Mouse (Mus musculus): ENCODE results near the gene Ptger4. TPM values are rescaled to one million over a fixed set of nuclear protein-coding genes. Genes with fewer than 3 reads are reported as not detected.
A peak's percentile ranks its signal among the peaks of the same experiment; 100 is the strongest.
"Not testable (repeated sequence)": the region's sequence is repeated elsewhere in the genome, so short reads cannot be mapped to it uniquely, and the experiment has no call there.

Ptger4 gene
- polyA plus RNA-seq, 1 experiment from 2014 or later: 3.4 TPM

GRCm38 (mm10) chr15:5235527-5235926 lies 8.5 kb downstream of the Ptger4 start:
- no peak overlapping the region for H3K4me2 ChIP-seq (ENCODE audit: low read depth, low read length)
- 31% methylated on average over 8 of the region's 8 CpGs for WGBS
- peak; percentile 16 for DNase-seq (ENCODE audit: low spot score)

GRCm38 (mm10) chr15:5234659-5235058 lies 9.3 kb downstream of the Ptger4 start:
- Histone ChIP-seq H3K4me1 (ENCODE audit: control insufficient read depth, insufficient read depth, low read length) (no peaks in the 10 kb centered on the region), H3K27me3 (replicated peaks; ENCODE audit: control insufficient read depth, insufficient read depth, low read length) (no peaks in the 10 kb centered on the region), H3K27ac (replicated peaks; ENCODE audit: low read depth, low read length) (no peak overlapping the region), H3K4me2 (ENCODE audit: low read depth, low read length) (no peak overlapping the region), H3K9me3 (ENCODE audit: control insufficient read depth, low read length) (no peaks in the 10 kb centered on the region), H3K36me3 (ENCODE audit: control insufficient read depth, insufficient read depth, low read length) (no peaks in the 10 kb centered on the region), H3K9ac (ENCODE audit: low read depth, low read length) (no peak overlapping the region), H3K4me3 (ENCODE audit: low read depth, low read length) (no peak overlapping the region)
- DNase-seq (ENCODE audit: low spot score): no peak
- ATAC-seq (ENCODE audit: low read depth): no peak
- WGBS: 82% methylated on average over 16 of the region's 16 CpGs

More at GRCm38 (mm10) chr15:5235527-5235926, 8.5 kb downstream of the Ptger4 start:
- H3K4me3 ChIP-seq (ENCODE audit: low read depth, low read length): no peak overlapping the region
- H3K27ac ChIP-seq (replicated peaks; ENCODE audit: low read depth, low read length): no peak overlapping the region
- ATAC-seq (ENCODE audit: low read depth): no peak
- no peak overlapping the region for H3K9ac ChIP-seq (ENCODE audit: low read depth, low read length)
- no peaks in the 10 kb centered on the region for H3K9me3 ChIP-seq (ENCODE audit: control insufficient read depth, low read length)
- H3K27me3 ChIP-seq (replicated peaks; ENCODE audit: control insufficient read depth, insufficient read depth, low read length): no peaks in the 10 kb centered on the region
- H3K36me3 ChIP-seq (ENCODE audit: control insufficient read depth, insufficient read depth, low read length): no peaks in the 10 kb centered on the region
- H3K4me1 ChIP-seq (ENCODE audit: control insufficient read depth, insufficient read depth, low read length): no peaks in the 10 kb centered on the region; the same call in 1 of the 2 replicates

GRCm38 (mm10) chr15:5230746-5231145 lies 13.2 kb downstream of the Ptger4 start:
- not testable (repeated sequence) for H3K4me2 ChIP-seq (ENCODE audit: low read depth, low read length); H3K27me3 ChIP-seq (replicated peaks; ENCODE audit: control insufficient read depth, insufficient read depth, low read length); H3K9ac ChIP-seq (ENCODE audit: low read depth, low read length); DNase-seq (ENCODE audit: low spot score); ATAC-seq (ENCODE audit: low read depth); H3K36me3 ChIP-seq (ENCODE audit: control insufficient read depth, insufficient read depth, low read length); H3K9me3 ChIP-seq (ENCODE audit: control insufficient read depth, low read length); H3K27ac ChIP-seq (replicated peaks; ENCODE audit: low read depth, low read length); H3K4me1 ChIP-seq (ENCODE audit: control insufficient read depth, insufficient read depth, low read length); H3K4me3 ChIP-seq (ENCODE audit: low read depth, low read length)
- WGBS: 78% methylated on average over 10 of the region's 10 CpGs

- H3K9ac ChIP-seq (ENCODE audit: low read depth, low read length): no peak overlapping the region
- no peak for ATAC-seq (ENCODE audit: low read depth)
- no peaks in the 10 kb centered on the region for H3K4me1 ChIP-seq (ENCODE audit: control insufficient read depth, insufficient read depth, low read length)
- no peaks in the 10 kb centered on the region for H3K27me3 ChIP-seq (replicated peaks; ENCODE audit: control insufficient read depth, insufficient read depth, low read length)
- H3K9me3 ChIP-seq (ENCODE audit: control insufficient read depth, low read length): 0 out of 2 replicates have a peak, but pooled peaks cover 3% of the 10 kb centered on the region
- H3K4me3 ChIP-seq (ENCODE audit: low read depth, low read length): no peak overlapping the region
- 0 out of 2 replicates have a peak, but pooled peaks cover 6% of the 10 kb centered on the region for H3K36me3 ChIP-seq (ENCODE audit: control insufficient read depth, insufficient read depth, low read length)
- WGBS: 87% methylated on average over 6 of the region's 6 CpGs
- H3K4me2 ChIP-seq (ENCODE audit: low read depth, low read length): no peak overlapping the region
- no peak for DNase-seq (ENCODE audit: low spot score)
- no peak overlapping the region for H3K27ac ChIP-seq (replicated peaks; ENCODE audit: low read depth, low read length)
Observed at GRCm38 (mm10) chr15:5220491-5220890, 23.5 kb downstream of the Ptger4 start.

GRCm38 (mm10) chr15:5209116-5209515 lies 34.9 kb downstream of the Ptger4 start:
- H3K27me3 ChIP-seq (replicated peaks; ENCODE audit: control insufficient read depth, insufficient read depth, low read length): no peaks in the 10 kb centered on the region
- peaks cover 3% of the 10 kb centered on the region; the same call in 1 of the 2 replicates for H3K4me1 ChIP-seq (ENCODE audit: control insufficient read depth, insufficient read depth, low read length)
- ATAC-seq (ENCODE audit: low read depth): no peak
- H3K27ac ChIP-seq (replicated peaks; ENCODE audit: low read depth, low read length): no peak overlapping the region
- no peak for DNase-seq (ENCODE audit: low spot score)
- H3K4me2 ChIP-seq (ENCODE audit: low read depth, low read length): no peak overlapping the region
- WGBS: 94% methylated on average over 3 of the region's 3 CpGs
- H3K9ac ChIP-seq (ENCODE audit: low read depth, low read length): no peak overlapping the region
- H3K36me3 ChIP-seq (ENCODE audit: control insufficient read depth, insufficient read depth, low read length): peaks cover 14% of the 10 kb centered on the region; the same call in 1 of the 2 replicates
- no peaks in the 10 kb centered on the region for H3K9me3 ChIP-seq (ENCODE audit: control insufficient read depth, low read length)
- no peak overlapping the region for H3K4me3 ChIP-seq (ENCODE audit: low read depth, low read length)

- H3K4me2 ChIP-seq (ENCODE audit: low read depth, low read length): no peak overlapping the region
- H3K9me3 ChIP-seq (ENCODE audit: control insufficient read depth, low read length): 0 out of 2 replicates have a peak, but pooled peaks cover 3% of the 10 kb centered on the region
- 73% methylated on average over 9 of the region's 9 CpGs for WGBS
- H3K27me3 ChIP-seq (replicated peaks; ENCODE audit: control insufficient read depth, insufficient read depth, low read length): no peaks in the 10 kb centered on the region
- H3K36me3 ChIP-seq (ENCODE audit: control insufficient read depth, insufficient read depth, low read length): peaks cover 8% of the 10 kb centered on the region; the same call in 1 of the 2 replicates
- ATAC-seq (ENCODE audit: low read depth): no peak
- no peak overlapping the region for H3K4me3 ChIP-seq (ENCODE audit: low read depth, low read length)
- DNase-seq (ENCODE audit: low spot score): peak; percentile 23
- peaks cover 3% of the 10 kb centered on the region; the same call in 1 of the 2 replicates for H3K4me1 ChIP-seq (ENCODE audit: control insufficient read depth, insufficient read depth, low read length)
- H3K27ac ChIP-seq (replicated peaks; ENCODE audit: low read depth, low read length): no peak overlapping the region
- H3K9ac ChIP-seq (ENCODE audit: low read depth, low read length): no peak overlapping the region
Observed at GRCm38 (mm10) chr15:5205222-5205621, 38.8 kb downstream of the Ptger4 start.

GRCm38 (mm10) chr15:5196691-5197090 lies 47.3 kb downstream of the Ptger4 start:
- H3K27ac ChIP-seq (replicated peaks; ENCODE audit: low read depth, low read length): no peak overlapping the region
- H3K4me1 ChIP-seq (ENCODE audit: control insufficient read depth, insufficient read depth, low read length): no peaks in the 10 kb centered on the region
- H3K9me3 ChIP-seq (ENCODE audit: control insufficient read depth, low read length): no peaks in the 10 kb centered on the region
- H3K4me2 ChIP-seq (ENCODE audit: low read depth, low read length): no peak overlapping the region
- H3K9ac ChIP-seq (ENCODE audit: low read depth, low read length): no peak overlapping the region
- H3K27me3 ChIP-seq (replicated peaks; ENCODE audit: control insufficient read depth, insufficient read depth, low read length): no peaks in the 10 kb centered on the region
- H3K4me3 ChIP-seq (ENCODE audit: low read depth, low read length): no peak overlapping the region
- no peak for DNase-seq (ENCODE audit: low spot score)
- ATAC-seq (ENCODE audit: low read depth): no peak
- WGBS: 51% methylated on average over 4 of the region's 4 CpGs
- peaks cover 15% of the 10 kb centered on the region; the same call in 1 of the 2 replicates for H3K36me3 ChIP-seq (ENCODE audit: control insufficient read depth, insufficient read depth, low read length)

- 56% methylated on average over 4 of the region's 4 CpGs for WGBS
- no peaks in the 10 kb centered on the region for H3K4me1 ChIP-seq (ENCODE audit: control insufficient read depth, insufficient read depth, low read length)
- H3K9ac ChIP-seq (ENCODE audit: low read depth, low read length): no peak overlapping the region
- ATAC-seq (ENCODE audit: low read depth): no peak
- H3K9me3 ChIP-seq (ENCODE audit: control insufficient read depth, low read length): no peaks in the 10 kb centered on the region
- H3K4me2 ChIP-seq (ENCODE audit: low read depth, low read length): no peak overlapping the region
- no peaks in the 10 kb centered on the region for H3K27me3 ChIP-seq (replicated peaks; ENCODE audit: control insufficient read depth, insufficient read depth, low read length)
- H3K4me3 ChIP-seq (ENCODE audit: low read depth, low read length): no peak overlapping the region
- DNase-seq (ENCODE audit: low spot score): no peak
- H3K27ac ChIP-seq (replicated peaks; ENCODE audit: low read depth, low read length): no peak overlapping the region
- H3K36me3 ChIP-seq (ENCODE audit: control insufficient read depth, insufficient read depth, low read length): peaks cover 22% of the 10 kb centered on the region; the same call in 1 of the 2 replicates
Observed at GRCm38 (mm10) chr15:5195987-5196514, 47.9 kb downstream of the Ptger4 start.

- Histone ChIP-seq H3K27me3 (replicated peaks; ENCODE audit: control insufficient read depth, insufficient read depth, low read length) (no peaks in the 10 kb centered on the region), H3K9ac (ENCODE audit: low read depth, low read length) (no peak overlapping the region), H3K4me3 (ENCODE audit: low read depth, low read length) (no peak overlapping the region), H3K4me2 (ENCODE audit: low read depth, low read length) (no peak overlapping the region), H3K36me3 (ENCODE audit: control insufficient read depth, insufficient read depth, low read length) (peaks cover 27% of the 10 kb centered on the region), H3K9me3 (ENCODE audit: control insufficient read depth, low read length) (no peaks in the 10 kb centered on the region), H3K27ac (replicated peaks; ENCODE audit: low read depth, low read length) (no peak overlapping the region), H3K4me1 (ENCODE audit: control insufficient read depth, insufficient read depth, low read length) (no peaks in the 10 kb centered on the region)
- ATAC-seq (ENCODE audit: low read depth) (no peak), DNase-seq (ENCODE audit: low spot score) (no peak)
- 85% methylated on average over 9 of the region's 9 CpGs for WGBS
Observed at GRCm38 (mm10) chr15:5194931-5195330, 49.1 kb downstream of the Ptger4 start.
